Mouse (Mus musculus) megakaryocyte, embryonic 14.5 days (primary cell): ENCODE measurements around the gene Itgam. TPM values are rescaled to one million over a fixed set of nuclear protein-coding genes. Genes with fewer than 3 reads are reported as not detected.

Experiments
- H3K27me3 ChIP-seq: replicated peaks from 2 replicates; pipeline ENCODE3; 2012; ENCODE audit warnings: inconsistent platforms
- H3K36me3 ChIP-seq: replicated peaks from 2 replicates; pipeline ENCODE3; 2012; ENCODE audit warnings: low read length, inconsistent platforms, mixed read lengths
- H3K4me1 ChIP-seq: 2 replicates; pipeline ENCODE4 v1.6.1; 2012; ENCODE audit warnings: inconsistent platforms
- H3K4me3 ChIP-seq: replicated peaks from 2 replicates; pipeline ENCODE3; 2012; ENCODE audit warnings: moderate library complexity, mild to moderate bottlenecking, inconsistent platforms
- H3K9me3 ChIP-seq: 2 replicates; pipeline ENCODE4 v1.6.1; 2012; ENCODE audit warnings: inconsistent platforms
- FLI1 ChIP-seq: IDR thresholded peaks from 2 replicates; pipeline ENCODE4 v1.6.1; 2012; ENCODE audit warnings: low read length, inconsistent platforms, mixed read lengths
- GATA1 ChIP-seq: IDR thresholded peaks from 3 replicates; pipeline ENCODE4 v1.6.1; 2012; ENCODE audit warnings: mixed read lengths, low read length, inconsistent platforms, borderline replicate concordance
- polyA plus RNA-seq: library from polyadenylated mRNA; stranded (reverse); fragments of >175 nt; gene quantifications from 2 replicates; pipeline ENCODE4 v1.2.3, GENCODE M21; 2012; ENCODE audit warnings: low replicate concordance; ENCODE audit not compliant: insufficient read depth

Gene Itgam
- polyA plus RNA-seq, 1 experiment, result 6.0 TPM

DNA sequence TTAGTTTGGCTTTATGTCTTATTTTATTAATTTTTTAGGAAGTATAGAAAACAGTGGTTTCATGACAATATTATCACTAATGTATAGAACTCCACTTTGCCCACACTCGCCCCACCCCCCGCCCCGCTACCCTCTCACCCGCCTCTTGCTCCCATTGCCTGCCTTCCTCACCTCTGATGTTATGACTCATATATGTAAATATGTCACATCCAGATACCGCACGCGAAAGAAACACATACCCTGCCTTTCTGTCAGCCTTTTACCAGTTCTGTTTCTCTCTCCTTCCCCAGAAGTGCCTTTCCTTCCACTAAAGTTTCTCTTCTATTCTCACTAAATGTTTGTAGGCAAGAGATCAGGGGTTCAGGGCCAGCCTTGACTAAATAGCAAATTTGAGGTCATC, 104.0 kb downstream of the Itgam start:
- no peak overlapping the region for H3K4me3 ChIP-seq
- 0 out of 2 replicates have a peak, but pooled peaks cover 4% of the 10 kb centered on the region for H3K9me3 ChIP-seq
- H3K27me3 ChIP-seq, result peaks cover 5% of the 10 kb centered on the region
- TF ChIP-seq GATA1 (no peak), FLI1 (no peak)
- H3K4me1 ChIP-seq, result no peaks in the 10 kb centered on the region
- H3K36me3 ChIP-seq, result no peaks in the 10 kb centered on the region

Other genes starting within 250 kb of the Itgam start
- 27.2 and 167 TPM in 2 replicates for gene Stx4a, start 238.3 kb upstream of the Itgam start, polyA plus RNA-seq
- 0.02 TPM in 1 of 2 replicates, not detected in the other for gene Stx1b, start 238.1 kb upstream of the Itgam start, polyA plus RNA-seq
- gene Zfp646, start 186.4 kb upstream of the Itgam start, polyA plus RNA-seq, result 1.0 and 6.3 TPM in 2 replicates
- gene Zfp668, start 185.8 kb upstream of the Itgam start, polyA plus RNA-seq, result 9.4 and 18.0 TPM in 2 replicates
- 0.44 TPM in 1 of 2 replicates, not detected in the other for gene Prss53, start 171.7 kb upstream of the Itgam start, polyA plus RNA-seq
- gene Gm21974, start 167.2 kb upstream of the Itgam start, polyA plus RNA-seq, result not detected in 2 replicates
- 26.7 and 40.9 TPM in 2 replicates for gene Vkorc1, start 167.0 kb upstream of the Itgam start, polyA plus RNA-seq
- 36.9 and 149 TPM in 2 replicates for gene Bckdk, start 158.6 kb upstream of the Itgam start, polyA plus RNA-seq
- 2.6 and 4.8 TPM in 2 replicates for gene Kat8, start 150.1 kb upstream of the Itgam start, polyA plus RNA-seq
- gene Prss8, start 132.5 kb upstream of the Itgam start, polyA plus RNA-seq, result not detected in 2 replicates
- 2.7 and 10.0 TPM in 2 replicates for gene Prss36, start 115.9 kb upstream of the Itgam start, polyA plus RNA-seq
- gene Fus, start 95.2 kb upstream of the Itgam start, polyA plus RNA-seq, result 25.6 and 318 TPM in 2 replicates
- gene Pycard, start 68.8 kb upstream of the Itgam start, polyA plus RNA-seq, result 1.1 and 17.0 TPM in 2 replicates
- 0.50 TPM in 1 of 2 replicates, not detected in the other for gene Trim72, start 58.7 kb upstream of the Itgam start, polyA plus RNA-seq
- not detected in 2 replicates for gene Gm49368, start within 50 bp of the Itgam start, polyA plus RNA-seq
- gene Itgax, start 66.9 kb downstream of the Itgam start, polyA plus RNA-seq, result not detected in 2 replicates
- 0.26 TPM in 1 of 2 replicates, not detected in the other for gene Itgad, start 91.7 kb downstream of the Itgam start, polyA plus RNA-seq
- 7.2 TPM in 1 of 2 replicates, not detected in the other for gene Cox6a2, start 143.7 kb downstream of the Itgam start, polyA plus RNA-seq
- 23.8 and 36.6 TPM in 2 replicates for gene Armc5, start 174.7 kb downstream of the Itgam start, polyA plus RNA-seq
- 0.97 and 1.2 TPM in 2 replicates for gene 9130023H24Rik, start 175.4 kb downstream of the Itgam start, polyA plus RNA-seq
- gene Tgfb1i1, start 184.2 kb downstream of the Itgam start, polyA plus RNA-seq, result 12.9 TPM in 2 replicates
- gene Slc5a2, start 203.0 kb downstream of the Itgam start, polyA plus RNA-seq, result not detected in 2 replicates
- 17.4 and 21.3 TPM in 2 replicates for gene BC017158, start 235.5 kb downstream of the Itgam start, polyA plus RNA-seq